Mouse (Mus musculus) hindbrain, postnatal 0 days (tissue): ENCODE data around the gene Sdad1. TPM values are rescaled to one million over a fixed set of nuclear protein-coding genes. Genes with fewer than 3 reads are reported as not detected.

ENCODE experiments used
- ATAC-seq: fragments of 200-750 bp; cut with Nextera tagmentation; 2 replicates; pipeline ENCODE4 v1.8.0; 2017; ENCODE audit warnings: mild to moderate bottlenecking, moderate TSS enrichment, moderate library complexity
- DNase-seq: peaks from one replicate; pipeline ENCODE4 v3.0.0-alpha.2; 2015; ENCODE audit warnings: low spot score
- H3K27ac ChIP-seq: fragments of 300-500 bp; sonication (generic); 2 replicates; pipeline ENCODE4 v1.5.1; 2014; ENCODE audit warnings: mild to moderate bottlenecking
- H3K27me3 ChIP-seq: fragments of 300-500 bp; sonication (generic); 2 replicates; pipeline ENCODE4 v1.6.1; 2014; ENCODE audit warnings: low read length, mixed read lengths; ENCODE audit not compliant: insufficient read depth
- H3K36me3 ChIP-seq: fragments of 300-500 bp; sonication (generic); 2 replicates; pipeline ENCODE4 v1.6.1; 2014; ENCODE audit warnings: low read length, mixed read lengths; ENCODE audit not compliant: insufficient read depth
- H3K4me1 ChIP-seq: fragments of 300-500 bp; sonication (generic); 2 replicates; pipeline ENCODE4 v1.6.1; 2014; ENCODE audit warnings: antibody characterized with exemption, low read length, mixed read lengths; ENCODE audit not compliant: insufficient read depth
- H3K4me2 ChIP-seq: fragments of 300-500 bp; sonication (generic); 2 replicates; pipeline ENCODE4 v1.6.1; 2014; ENCODE audit warnings: low read depth, mild to moderate bottlenecking, low read length, moderate library complexity, mixed read lengths
- H3K4me3 ChIP-seq: fragments of 300-500 bp; sonication (generic); 2 replicates; pipeline ENCODE4 v1.5.1; 2014; ENCODE audit warnings: low read length
- H3K9ac ChIP-seq: fragments of 300-500 bp; sonication (generic); replicated peaks from 2 replicates; pipeline ENCODE4 v1.6.1; 2014; ENCODE audit warnings: mild to moderate bottlenecking, low read length, moderate library complexity, mixed read lengths
- H3K9me3 ChIP-seq: fragments of 300-500 bp; sonication (generic); 2 replicates; pipeline ENCODE4 v1.6.1; 2016; ENCODE audit warnings: low read length, mixed read lengths
- CTCF ChIP-seq: IDR thresholded peaks from 2 replicates; pipeline ENCODE4 v1.5.1; 2016; ENCODE audit warnings: antibody characterized with exemption, control low read depth, low read depth
- WGBS: fragments of 180-500 bp; shearing (Covaris S2); extraction: QIAGEN DNeasy Blood & Tissue Kit; methylation state at CpG from one replicate; pipeline ENCODE4 v1.1.7; 2014; 5-methylcytosine and 5-hydroxymethylcytosine counted together
- polyA plus RNA-seq: library from polyadenylated mRNA; unstranded; fragments of >200 nt; fragmentation: Nextera tagmentation; extraction: Ambion mirVana; gene quantifications from 2 replicates; pipeline ENCODE4 v1.2.1, GENCODE M21; 2015
- total RNA-seq: library from RNA; depleted of rRNA; stranded (reverse); fragments of >200 nt; gene quantifications from 2 replicates; pipeline ENCODE4 v1.2.3, GENCODE M21; 2014

The Sdad1 gene
- total and polyA plus RNA-seq, 2 experiments from 2014 or later: 28.3 to 30.6 TPM

GRCm38 (mm10) chr5:92348794-92349413 lies 38.6 kb upstream of the Sdad1 start, which contains the start of gene Cxcl10:
Cxcl10 (minus strand) TSS chr5:92348889.
- Histone ChIP-seq H3K9me3 (no peaks in the 10 kb centered on the region), H3K27me3 (no peaks in the 10 kb centered on the region), H3K36me3 (no peaks in the 10 kb centered on the region), H3K4me3 (peak within 1 kb of the TSS; percentile 21), H3K27ac (no peak within 1 kb of the TSS), H3K9ac (no peak within 1 kb of the TSS), H3K4me1 (no peaks in the 10 kb centered on the region), H3K4me2 (peak within 1 kb of the TSS; percentile 56)
- ATAC-seq: peak; percentile 71
- no peak for TF ChIP-seq CTCF
- peak; percentile 43 for DNase-seq
- WGBS: 15% methylated on average over 14 of the region's 14 CpGs

DNA sequence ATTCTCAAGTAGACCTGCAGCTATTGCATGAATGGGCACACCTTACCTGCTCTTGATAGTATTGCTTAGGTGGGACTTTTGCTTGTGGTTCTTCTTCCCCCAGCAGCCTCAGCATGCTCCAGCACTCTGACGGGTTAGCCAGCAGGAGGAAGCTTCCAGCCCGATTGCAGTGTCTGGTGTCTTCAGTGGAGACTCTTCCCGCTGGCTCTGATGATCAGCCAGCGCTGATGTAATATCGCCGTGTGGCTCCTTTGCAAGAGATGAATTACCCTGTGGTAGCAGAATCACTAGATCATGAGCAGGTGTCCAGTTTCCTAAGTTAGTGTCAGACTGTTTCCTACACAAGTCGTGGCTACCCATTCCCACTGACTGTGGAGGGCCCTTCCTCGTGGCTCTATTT lies 34.7 kb upstream of the Sdad1 start:
- DNase-seq (no peak), ATAC-seq (no peak)
- no peak overlapping the region for H3K4me2 ChIP-seq
- no peaks in the 10 kb centered on the region for H3K4me1 ChIP-seq
- no peaks in the 10 kb centered on the region for H3K27me3 ChIP-seq
- no peaks in the 10 kb centered on the region for H3K36me3 ChIP-seq
- 94% methylated on average over 8 of the region's 8 CpGs for WGBS
- no peak for TF ChIP-seq CTCF
- no peak overlapping the region for H3K4me3 ChIP-seq
- no peak overlapping the region for H3K9ac ChIP-seq
- no peaks in the 10 kb centered on the region for H3K9me3 ChIP-seq
- no peak overlapping the region for H3K27ac ChIP-seq

DNA sequence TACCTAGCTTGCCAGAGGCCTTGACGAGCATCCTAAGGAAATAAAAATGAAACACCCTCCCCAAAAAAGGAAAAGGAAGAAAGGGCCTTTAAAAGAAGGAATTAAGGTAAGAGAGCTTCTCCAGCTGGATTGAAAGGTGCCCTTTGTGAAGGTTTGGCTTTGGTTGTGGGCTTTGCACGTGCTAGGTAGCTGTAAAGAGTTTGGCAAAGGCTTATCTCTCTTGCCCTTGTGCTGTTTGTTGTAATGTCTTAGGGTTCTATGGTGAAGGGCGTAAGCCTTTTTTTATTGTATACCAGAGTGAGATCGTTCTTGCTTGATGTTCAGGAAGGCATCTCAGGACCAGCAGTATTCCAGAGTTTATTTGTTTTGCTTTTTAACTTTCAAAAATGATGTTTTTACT lies 30.3 kb upstream of the Sdad1 start:
- Histone ChIP-seq H3K4me3 (no peak overlapping the region), H3K27me3 (no peaks in the 10 kb centered on the region), H3K27ac (no peak overlapping the region), H3K9ac (no peak overlapping the region), H3K9me3 (no peaks in the 10 kb centered on the region), H3K4me1 (no peaks in the 10 kb centered on the region), H3K4me2 (no peak overlapping the region), H3K36me3 (no peaks in the 10 kb centered on the region)
- ATAC-seq (no peak), DNase-seq (no peak)
- no peak for TF ChIP-seq CTCF
- 74% methylated on average over 4 of the region's 4 CpGs for WGBS

DNA sequence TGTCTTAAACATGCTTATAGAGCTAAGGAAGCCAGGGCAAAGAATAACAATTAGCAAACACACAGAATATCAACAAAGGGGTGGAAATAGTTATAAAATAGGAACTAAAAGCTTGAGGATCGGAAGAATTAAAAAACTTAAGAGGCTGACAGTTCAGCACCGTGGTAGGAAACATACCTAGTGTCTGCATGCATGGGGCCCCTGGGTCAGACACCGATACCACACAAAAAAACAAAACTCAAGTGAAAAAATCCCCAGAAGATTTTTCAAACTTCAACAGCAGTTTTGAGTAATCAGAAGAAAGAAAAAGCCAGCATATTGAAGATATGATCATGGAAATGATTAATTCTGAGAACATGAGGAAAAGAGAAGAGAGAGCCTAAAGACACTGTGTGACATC lies 26.5 kb upstream of the Sdad1 start:
- H3K27me3 ChIP-seq: no peaks in the 10 kb centered on the region
- H3K4me2 ChIP-seq: no peak overlapping the region
- no peak overlapping the region for H3K4me3 ChIP-seq
- no peak overlapping the region for H3K27ac ChIP-seq
- H3K9ac ChIP-seq: no peak overlapping the region
- DNase-seq (no peak), ATAC-seq (no peak)
- H3K9me3 ChIP-seq: no peaks in the 10 kb centered on the region
- no peaks in the 10 kb centered on the region for H3K36me3 ChIP-seq
- WGBS: 83% methylated on average over 3 of the region's 3 CpGs
- no peaks in the 10 kb centered on the region for H3K4me1 ChIP-seq
- TF ChIP-seq CTCF: no peak

DNA sequence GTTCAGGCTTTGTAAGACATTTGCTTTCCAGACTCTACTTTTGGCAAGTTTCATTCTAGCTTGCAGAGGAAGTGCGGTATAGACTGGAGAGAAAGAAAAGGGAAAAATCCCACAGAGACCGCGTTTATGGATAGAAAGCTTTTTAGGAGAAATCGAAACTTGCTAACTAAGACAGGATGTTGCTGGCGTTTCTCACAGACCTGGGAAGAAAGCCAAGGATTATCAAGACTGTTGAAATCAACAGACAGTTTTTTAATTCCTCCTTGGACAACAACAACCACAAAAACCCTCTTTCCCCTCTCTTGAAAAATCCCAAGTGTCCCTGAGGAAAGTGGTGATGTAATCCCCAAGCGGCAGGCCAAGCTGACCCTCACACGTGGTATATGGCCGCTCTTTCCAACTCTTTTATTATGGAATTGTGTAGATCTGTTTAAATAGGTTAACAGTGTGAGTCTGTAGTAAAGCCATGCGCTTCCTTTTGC lies 22.1 kb upstream of the Sdad1 start:
- H3K4me1 ChIP-seq: no peaks in the 10 kb centered on the region
- H3K9me3 ChIP-seq: no peaks in the 10 kb centered on the region
- peak overlapping the region; percentile 43 for H3K4me2 ChIP-seq
- H3K27ac ChIP-seq: peak overlapping the region; percentile 51
- WGBS: 52% methylated on average over 9 of the region's 9 CpGs
- H3K36me3 ChIP-seq: no peaks in the 10 kb centered on the region
- peak; percentile 26 for DNase-seq
- no peaks in the 10 kb centered on the region for H3K27me3 ChIP-seq
- no peak for ATAC-seq
- no peak overlapping the region for H3K9ac ChIP-seq
- H3K4me3 ChIP-seq: no peak overlapping the region
- TF ChIP-seq CTCF: no peak

DNA sequence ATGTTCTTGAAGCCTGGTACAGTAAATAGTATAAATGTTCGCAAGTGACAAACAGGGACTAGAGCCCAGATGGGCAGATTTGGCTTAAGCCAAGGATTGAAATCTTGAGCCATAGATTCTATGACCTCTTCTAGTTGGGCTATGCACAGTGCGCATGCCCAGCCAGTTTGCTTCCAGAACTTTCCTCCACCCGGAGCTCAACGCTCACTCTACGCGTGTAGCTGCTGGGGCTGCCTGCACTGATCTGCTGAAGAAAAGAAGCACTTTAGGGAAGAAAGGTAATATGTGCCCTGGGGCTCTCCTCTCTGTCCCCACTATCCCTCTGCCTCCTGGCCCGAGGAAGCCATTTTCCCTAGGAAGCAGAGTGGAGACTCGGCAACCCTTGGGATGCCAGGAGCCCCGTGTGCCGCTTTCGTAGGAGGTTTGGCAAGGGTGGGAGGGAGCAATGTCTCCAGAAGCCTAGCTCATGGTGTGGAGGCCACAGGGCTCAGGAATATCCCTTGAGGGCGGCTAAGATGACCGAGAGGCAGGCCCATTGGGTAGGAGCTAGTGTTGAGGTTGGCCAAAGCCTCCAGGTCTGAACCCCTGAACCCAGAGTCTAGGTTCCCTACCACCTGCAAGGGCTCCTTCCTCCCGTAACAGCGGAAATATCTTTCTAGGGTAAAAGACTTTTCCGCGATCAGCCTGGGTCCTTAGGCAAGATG lies 21.5 kb upstream of the Sdad1 start, which contains the start of gene Art3:
Gene Art3, plus strand, starts transcription at position 193 of the 704 bp plus-strand sequence.
- Histone ChIP-seq H3K27ac (peak within 1 kb of the TSS; percentile 51), H3K4me2 (peak within 1 kb of the TSS; percentile 43), H3K27me3 (no peaks in the 10 kb centered on the region), H3K9me3 (no peaks in the 10 kb centered on the region), H3K4me3 (no peak within 1 kb of the TSS), H3K36me3 (no peaks in the 10 kb centered on the region), H3K4me1 (no peaks in the 10 kb centered on the region), H3K9ac (no peak within 1 kb of the TSS)
- WGBS: 93% methylated on average over 17 of the region's 17 CpGs
- DNase-seq: no peak
- no peak for TF ChIP-seq CTCF
- ATAC-seq: no peak

- Histone ChIP-seq H3K36me3 (no peaks in the 10 kb centered on the region), H3K9ac (no peak overlapping the region), H3K27ac (no peak overlapping the region), H3K9me3 (no peaks in the 10 kb centered on the region), H3K4me2 (no peak overlapping the region), H3K4me3 (no peak overlapping the region), H3K4me1 (no peaks in the 10 kb centered on the region), H3K27me3 (no peaks in the 10 kb centered on the region)
- 91% methylated on average over 12 of the region's 12 CpGs for WGBS
- TF ChIP-seq CTCF: no peak
- no peak for DNase-seq
- no peak for ATAC-seq
Measured at GRCm38 (mm10) chr5:92331122-92331521, 20.8 kb upstream of the Sdad1 start.
